Mouse (Mus musculus) testis, postnatal 14 days (tissue): ENCODE data around the gene Gsdma.

ENCODE experiments used
- DNase-seq: peaks from one replicate; pipeline ENCODE4 v3.0.0; 2021; ENCODE audit warnings: low spot score

Gsdma gene

GRCm38 (mm10) chr11:98681186-98681585, 17.0 kb downstream of the Gsdma start:
- DNase-seq: no peak

GRCm38 (mm10) chr11:98681786-98682745, 17.9 kb downstream of the Gsdma start, which contains the start of gene Psmd3:
Gene Psmd3, plus strand, starts transcription at chr11:98682554.
- DNase-seq: peak; percentile 97

- no peak for DNase-seq
Measured at GRCm38 (mm10) chr11:98682811-98683210, 18.7 kb downstream of the Gsdma start.

- no peak for DNase-seq
Measured at GRCm38 (mm10) chr11:98685642-98686041, 21.5 kb downstream of the Gsdma start.

- no peak for DNase-seq
Measured at GRCm38 (mm10) chr11:98686976-98687375, 22.8 kb downstream of the Gsdma start.

- no peak for DNase-seq
Measured at GRCm38 (mm10) chr11:98688009-98688408, 23.9 kb downstream of the Gsdma start.

GRCm38 (mm10) chr11:98693201-98693600, 29.1 kb downstream of the Gsdma start:
- no peak for DNase-seq

- DNase-seq: no peak
Measured at GRCm38 (mm10) chr11:98693746-98694145, 29.6 kb downstream of the Gsdma start.

- no peak for DNase-seq
Measured at GRCm38 (mm10) chr11:98694301-98694700, 30.1 kb downstream of the Gsdma start.

GRCm38 (mm10) chr11:98695408-98695807, 31.3 kb downstream of the Gsdma start:
- no peak for DNase-seq

GRCm38 (mm10) chr11:98696454-98697216, 32.5 kb downstream of the Gsdma start:
- DNase-seq: no peak

GRCm38 (mm10) chr11:98697225-98697624, 33.1 kb downstream of the Gsdma start:
- no peak for DNase-seq

- DNase-seq: no peak
Measured at GRCm38 (mm10) chr11:98698849-98699640, 34.9 kb downstream of the Gsdma start.

- DNase-seq: no peak
Measured at GRCm38 (mm10) chr11:98699911-98700310, 35.8 kb downstream of the Gsdma start.

- no peak for DNase-seq
Measured at GRCm38 (mm10) chr11:98701213-98701670, 37.1 kb downstream of the Gsdma start, which contains the start of gene Csf3. Gene Csf3, plus strand, starts transcription at chr11:98701263.

GRCm38 (mm10) chr11:98702323-98702722, 38.2 kb downstream of the Gsdma start:
- no peak for DNase-seq

- no peak for DNase-seq
Measured at GRCm38 (mm10) chr11:98705021-98705420, 40.9 kb downstream of the Gsdma start.

GRCm38 (mm10) chr11:98707401-98708281, 43.5 kb downstream of the Gsdma start:
- DNase-seq: peak; percentile 63

GRCm38 (mm10) chr11:98708282-98708956, 44.3 kb downstream of the Gsdma start:
- no peak for DNase-seq
